Mouse (Mus musculus): ENCODE measurements around the gene Tlr13. TPM values are rescaled to one million over a fixed set of nuclear protein-coding genes. Genes with fewer than 3 reads are reported as not detected.

The Tlr13 gene
- not detected for polyA plus RNA-seq (2017; shearing (Covaris generic))

GRCm38 (mm10) chrX:106142936-106143335 is at the start of gene Tlr13:
Gene Tlr13 (plus strand): TSS chrX:106143204.

GRCm38 (mm10) chrX:106186713-106187649 is 44.0 kb downstream of the Tlr13 start, which contains the start of gene Pgk1:
Gene Pgk1 (plus strand): TSS chrX:106187100.

Other genes starting within 250 kb of the Tlr13 start
- gene Atrx, start 213.8 kb upstream of the Tlr13 start, polyA plus RNA-seq (2017; shearing (Covaris generic)), result 168 TPM
- 31.6 TPM for gene Magt1, start 131.3 kb upstream of the Tlr13 start, polyA plus RNA-seq (2017; shearing (Covaris generic))
- gene Cox7b, start 127.5 kb upstream of the Tlr13 start, polyA plus RNA-seq (2017; shearing (Covaris generic)), result 192 TPM
- 11.0 TPM for gene Atp7a, start 115.9 kb upstream of the Tlr13 start, polyA plus RNA-seq (2017; shearing (Covaris generic))
- gene Pgk1, start 43.9 kb downstream of the Tlr13 start, polyA plus RNA-seq (2017; shearing (Covaris generic)), result 113 TPM
- 22.1 TPM for gene Taf9b, start 78.0 kb downstream of the Tlr13 start, polyA plus RNA-seq (2017; shearing (Covaris generic))
- not detected for gene Fnd3c2, start 112.2 kb downstream of the Tlr13 start, polyA plus RNA-seq (2017; shearing (Covaris generic))

Measured in effector memory CD4-positive, alpha-beta T cell, adult 7 months (primary cell).